Mouse (Mus musculus): ENCODE measurements around the gene Cip2a. TPM values are rescaled to one million over a fixed set of nuclear protein-coding genes. Genes with fewer than 3 reads are reported as not detected.

Gene Cip2a
- polyA plus RNA-seq, 1 experiment from 2014 or later, result 28.2 TPM

GRCm38 (mm10) chr16:48994343-48994693 is 333 bp downstream of the Cip2a start:
- Histone ChIP-seq H3K9me3 (replicated peaks; ENCODE audit: control insufficient read depth, low read length) (no peaks in the 10 kb centered on the region), H3K36me3 (ENCODE audit: control insufficient read depth, insufficient read depth, low read length) (peaks cover 9% of the 10 kb centered on the region; the same call in 1 of the 2 replicates), H3K4me2 (ENCODE audit: low read length) (peak overlapping the region; percentile 67), H3K27me3 (replicated peaks; ENCODE audit: control insufficient read depth, insufficient read depth, low read length) (no peaks in the 10 kb centered on the region), H3K27ac (ENCODE audit: low read depth, low read length) (0 out of 2 replicates have a peak overlapping the region, but pooled peaks have one; percentile 36), H3K4me1 (ENCODE audit: control insufficient read depth, insufficient read depth, low read length) (peaks cover 12% of the 10 kb centered on the region), H3K4me3 (ENCODE audit: low read depth, low read length) (peak overlapping the region; percentile 83), H3K9ac (ENCODE audit: low read length) (peak overlapping the region; percentile 98)
- DNase-seq (ENCODE audit: low spot score) (no peak), ATAC-seq (no peak)
- WGBS, result under 1% methylated on average over 18 of the region's 18 CpGs

- Histone ChIP-seq H3K9me3 (replicated peaks; ENCODE audit: control insufficient read depth, low read length) (no peaks in the 10 kb centered on the region), H3K9ac (ENCODE audit: low read length) (no peak overlapping the region), H3K4me1 (ENCODE audit: control insufficient read depth, insufficient read depth, low read length) (no peaks in the 10 kb centered on the region), H3K4me2 (ENCODE audit: low read length) (no peak overlapping the region), H3K4me3 (ENCODE audit: low read depth, low read length) (no peak overlapping the region), H3K36me3 (ENCODE audit: control insufficient read depth, insufficient read depth, low read length) (peaks cover 45% of the 10 kb centered on the region), H3K27me3 (replicated peaks; ENCODE audit: control insufficient read depth, insufficient read depth, low read length) (no peaks in the 10 kb centered on the region), H3K27ac (ENCODE audit: low read depth, low read length) (no peak overlapping the region)
- 91% methylated on average over 5 of the region's 5 CpGs for WGBS
- ATAC-seq (no peak), DNase-seq (ENCODE audit: low spot score) (no peak)
Measured at GRCm38 (mm10) chr16:49004151-49004550, 10.2 kb downstream of the Cip2a start.

GRCm38 (mm10) chr16:49016620-49017332 is 22.8 kb downstream of the Cip2a start:
- no peak overlapping the region for H3K27ac ChIP-seq (ENCODE audit: low read depth, low read length)
- peak; percentile 74 for DNase-seq (ENCODE audit: low spot score)
- peak; percentile 70 for ATAC-seq
- no peak overlapping the region for H3K4me2 ChIP-seq (ENCODE audit: low read length)
- H3K9me3 ChIP-seq (replicated peaks; ENCODE audit: control insufficient read depth, low read length), result no peaks in the 10 kb centered on the region
- peaks cover 32% of the 10 kb centered on the region for H3K36me3 ChIP-seq (ENCODE audit: control insufficient read depth, insufficient read depth, low read length)
- H3K4me3 ChIP-seq (ENCODE audit: low read depth, low read length), result no peak overlapping the region
- no peaks in the 10 kb centered on the region for H3K27me3 ChIP-seq (replicated peaks; ENCODE audit: control insufficient read depth, insufficient read depth, low read length)
- 41% methylated on average over 5 of the region's 5 CpGs for WGBS
- H3K9ac ChIP-seq (ENCODE audit: low read length), result no peak overlapping the region
- no peaks in the 10 kb centered on the region for H3K4me1 ChIP-seq (ENCODE audit: control insufficient read depth, insufficient read depth, low read length)

GRCm38 (mm10) chr16:49035852-49036251 is 41.9 kb downstream of the Cip2a start:
- Histone ChIP-seq H3K4me2 (ENCODE audit: low read length) (no peak overlapping the region), H3K4me1 (ENCODE audit: control insufficient read depth, insufficient read depth, low read length) (no peaks in the 10 kb centered on the region), H3K27ac (ENCODE audit: low read depth, low read length) (no peak overlapping the region), H3K9me3 (replicated peaks; ENCODE audit: control insufficient read depth, low read length) (no peaks in the 10 kb centered on the region), H3K9ac (ENCODE audit: low read length) (no peak overlapping the region), H3K36me3 (ENCODE audit: control insufficient read depth, insufficient read depth, low read length) (no peaks in the 10 kb centered on the region), H3K4me3 (ENCODE audit: low read depth, low read length) (no peak overlapping the region), H3K27me3 (replicated peaks; ENCODE audit: control insufficient read depth, insufficient read depth, low read length) (no peaks in the 10 kb centered on the region)
- DNase-seq (ENCODE audit: low spot score) (peak; percentile 44), ATAC-seq (peak; percentile 29; the same call in 1 of the 2 replicates)
- WGBS, result 30% methylated on average over 4 of the region's 4 CpGs

GRCm38 (mm10) chr16:49037771-49038170 is 43.8 kb downstream of the Cip2a start:
- no peak overlapping the region for H3K27ac ChIP-seq (ENCODE audit: low read depth, low read length)
- ATAC-seq (no peak), DNase-seq (ENCODE audit: low spot score) (no peak)
- no peak overlapping the region for H3K4me3 ChIP-seq (ENCODE audit: low read depth, low read length)
- H3K9me3 ChIP-seq (replicated peaks; ENCODE audit: control insufficient read depth, low read length), result no peaks in the 10 kb centered on the region
- H3K36me3 ChIP-seq (ENCODE audit: control insufficient read depth, insufficient read depth, low read length), result no peaks in the 10 kb centered on the region
- no peaks in the 10 kb centered on the region for H3K27me3 ChIP-seq (replicated peaks; ENCODE audit: control insufficient read depth, insufficient read depth, low read length)
- no peaks in the 10 kb centered on the region for H3K4me1 ChIP-seq (ENCODE audit: control insufficient read depth, insufficient read depth, low read length)
- H3K9ac ChIP-seq (ENCODE audit: low read length), result no peak overlapping the region
- H3K4me2 ChIP-seq (ENCODE audit: low read length), result no peak overlapping the region
- WGBS, result 87% methylated on average over 4 of the region's 4 CpGs

- DNase-seq (ENCODE audit: low spot score) (no peak), ATAC-seq (no peak)
- Histone ChIP-seq H3K27me3 (replicated peaks; ENCODE audit: control insufficient read depth, insufficient read depth, low read length) (no peaks in the 10 kb centered on the region), H3K9me3 (replicated peaks; ENCODE audit: control insufficient read depth, low read length) (no peaks in the 10 kb centered on the region), H3K9ac (ENCODE audit: low read length) (no peak overlapping the region), H3K27ac (ENCODE audit: low read depth, low read length) (no peak overlapping the region), H3K4me2 (ENCODE audit: low read length) (no peak overlapping the region), H3K4me3 (ENCODE audit: low read depth, low read length) (no peak overlapping the region), H3K36me3 (ENCODE audit: control insufficient read depth, insufficient read depth, low read length) (no peaks in the 10 kb centered on the region), H3K4me1 (ENCODE audit: control insufficient read depth, insufficient read depth, low read length) (no peaks in the 10 kb centered on the region)
- WGBS, result 85% methylated on average over 3 of the region's 3 CpGs
Measured at GRCm38 (mm10) chr16:49040554-49041221, 46.7 kb downstream of the Cip2a start.

GRCm38 (mm10) chr16:49049214-49049613 is 55.2 kb downstream of the Cip2a start:
- Histone ChIP-seq H3K9ac (ENCODE audit: low read length) (no peak overlapping the region), H3K4me3 (ENCODE audit: low read depth, low read length) (no peak overlapping the region), H3K9me3 (replicated peaks; ENCODE audit: control insufficient read depth, low read length) (no peaks in the 10 kb centered on the region), H3K4me2 (ENCODE audit: low read length) (no peak overlapping the region), H3K4me1 (ENCODE audit: control insufficient read depth, insufficient read depth, low read length) (no peaks in the 10 kb centered on the region), H3K36me3 (ENCODE audit: control insufficient read depth, insufficient read depth, low read length) (no peaks in the 10 kb centered on the region), H3K27ac (ENCODE audit: low read depth, low read length) (no peak overlapping the region), H3K27me3 (replicated peaks; ENCODE audit: control insufficient read depth, insufficient read depth, low read length) (no peaks in the 10 kb centered on the region)
- ATAC-seq (no peak), DNase-seq (ENCODE audit: low spot score) (no peak)

GRCm38 (mm10) chr16:49057186-49057585 is 63.2 kb downstream of the Cip2a start, which contains the start of gene Myh15:
Myh15 (plus strand) TSS chr16:49057486.
- ATAC-seq, result no peak
- DNase-seq (ENCODE audit: low spot score), result no peak
- no peaks in the 10 kb centered on the region for H3K27me3 ChIP-seq (replicated peaks; ENCODE audit: control insufficient read depth, insufficient read depth, low read length)
- no peaks in the 10 kb centered on the region for H3K4me1 ChIP-seq (ENCODE audit: control insufficient read depth, insufficient read depth, low read length)
- no peak within 1 kb of the TSS for H3K4me2 ChIP-seq (ENCODE audit: low read length)
- H3K9me3 ChIP-seq (replicated peaks; ENCODE audit: control insufficient read depth, low read length), result no peaks in the 10 kb centered on the region
- H3K36me3 ChIP-seq (ENCODE audit: control insufficient read depth, insufficient read depth, low read length), result no peaks in the 10 kb centered on the region
- no peak within 1 kb of the TSS for H3K4me3 ChIP-seq (ENCODE audit: low read depth, low read length)
- H3K27ac ChIP-seq (ENCODE audit: low read depth, low read length), result no peak within 1 kb of the TSS
- WGBS, result 100% methylated on average over 1 of the region's 1 CpGs
- no peak within 1 kb of the TSS for H3K9ac ChIP-seq (ENCODE audit: low read length)

All from forebrain, embryonic 14.5 days (tissue).